In the genomic region with DNA sequence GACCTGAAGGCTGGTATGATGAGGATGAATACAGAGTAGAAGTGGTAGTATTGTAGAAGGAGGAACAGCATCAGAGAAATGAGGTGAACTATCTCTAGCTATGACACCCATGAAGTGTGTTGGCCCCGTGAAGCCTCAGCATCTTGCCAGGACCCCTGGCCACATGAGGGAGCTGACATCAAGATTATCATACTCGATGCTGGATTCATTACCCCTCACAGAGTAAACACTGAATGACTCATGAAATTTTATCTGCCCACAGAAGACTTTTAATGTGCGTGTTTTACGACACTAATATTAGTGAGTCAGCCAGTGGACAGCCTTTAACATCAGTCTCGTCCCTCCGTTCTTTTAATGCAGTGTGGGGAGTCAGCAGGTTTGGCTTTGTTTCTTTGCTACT, we compare ENCODE assay signal across 14 mouse cellular contexts.
DNase-seq lines count a peak whose midpoint lies in the region; ATAC-seq and TF ChIP-seq lines count a peak whose summit lies in the region.
"Had no signal": no experiment of that assay in that cellular context is flagged by ENCODE, and none has a peak within 500 bp of the region (broad histone marks: within the 10 kb centered on the region; RNA-seq: fewer than 3 reads in every experiment).

No protein-coding gene starts in this region.

- ATAC-seq in kidney, embryonic 14.5 days (ENCODE audit: low FRiP score, low TSS enrichment), result no peak
- ATAC-seq in liver, embryonic 11.5 days (replicated peaks; ENCODE audit: low FRiP score), result no peak

- peak; percentile 46 for TF ChIP-seq CTCF in C2C12 (IDR thresholded peaks at IDR 0.05; ENCODE audit: control insufficient read depth, insufficient read depth, insufficient read length)

- peak; percentile 5 to 17 for DNase-seq in kidney, postnatal 4 days
- DNase-seq in 3T3-L1 (ENCODE audit: low read depth, low spot score), result peak; percentile 84
- DNase-seq in adrenal gland, postnatal 25 days, result peak; percentile 31
- no peak for DNase-seq in liver, embryonic 11.5 days (ENCODE audit: low spot score)
- no peak for DNase-seq in gastrocnemius, postnatal 25 days
- DNase-seq: cerebellum, adult 8-10 months; kidney, adult 18-20 months; lung, embryonic 14.5 days; right cerebral cortex, postnatal 25 days; thymus, adult 18-20 months had no signal

- H3K27me3 ChIP-seq in kidney, embryonic 14.5 days (ENCODE audit: control insufficient read depth, insufficient read depth, low read length), result no peaks in the 10 kb centered on the region
- no peaks in the 10 kb centered on the region for H3K27me3 ChIP-seq in C2C12 (ENCODE audit: control insufficient read depth, insufficient read depth, insufficient read length)
- H3K27me3 ChIP-seq in liver, embryonic 11.5 days (replicated peaks; ENCODE audit: control insufficient read depth, insufficient read depth, low read length), result no peaks in the 10 kb centered on the region
- H3K27me3 ChIP-seq: limb, embryonic 13.5 days had no signal

- H3K4me2 ChIP-seq in kidney, embryonic 14.5 days (replicated peaks; ENCODE audit: low read depth, low read length), result no peak overlapping the region
- H3K4me2 ChIP-seq in liver, embryonic 11.5 days, result no peak overlapping the region
- H3K4me2 ChIP-seq: limb, embryonic 13.5 days; lung, embryonic 14.5 days had no signal

- no peaks in the 10 kb centered on the region for H3K79me2 ChIP-seq in C2C12 (ENCODE audit: control insufficient read depth, insufficient read depth)

- H3K79me3 ChIP-seq in C2C12 (ENCODE audit: low read depth), result no peaks in the 10 kb centered on the region

- no peak overlapping the region for H3K4me3 ChIP-seq in kidney, embryonic 14.5 days (ENCODE audit: low read length)
- no peak overlapping the region for H3K4me3 ChIP-seq in C2C12 (ENCODE audit: insufficient read depth, poor library complexity, severe bottlenecking)
- H3K4me3 ChIP-seq in liver, embryonic 11.5 days (ENCODE audit: low read depth, low read length), result no peak overlapping the region
- H3K4me3 ChIP-seq: limb, embryonic 13.5 days; midbrain, embryonic 10.5 days had no signal

- no peak overlapping the region for H3ac ChIP-seq in C2C12 (ENCODE audit: control insufficient read depth, insufficient read length, low read depth)

- H3K4me1 ChIP-seq in kidney, embryonic 14.5 days (ENCODE audit: control insufficient read depth, insufficient read depth, low read length), result no peaks in the 10 kb centered on the region
- H3K4me1 ChIP-seq in liver, embryonic 11.5 days (replicated peaks; ENCODE audit: control insufficient read depth, insufficient read depth, low read length), result no peaks in the 10 kb centered on the region
- H3K4me1 ChIP-seq: limb, embryonic 13.5 days; midbrain, embryonic 10.5 days had no signal

- no peak overlapping the region for H3K9ac ChIP-seq in kidney, embryonic 14.5 days (ENCODE audit: low read depth, low read length)
- no peak overlapping the region for H3K9ac ChIP-seq in liver, embryonic 11.5 days (ENCODE audit: low read depth, low read length)
- H3K9ac ChIP-seq: limb, embryonic 13.5 days; lung, embryonic 14.5 days had no signal

- H3K9me3 ChIP-seq in kidney, embryonic 14.5 days (ENCODE audit: control insufficient read depth, low read length), result no peaks in the 10 kb centered on the region
- H3K9me3 ChIP-seq in liver, embryonic 11.5 days (ENCODE audit: control insufficient read depth, low read length), result no peaks in the 10 kb centered on the region
- H3K9me3 ChIP-seq: limb, embryonic 13.5 days; midbrain, embryonic 10.5 days had no signal

- 33% methylated on average over 6 of the region's 6 CpGs for WGBS in kidney, embryonic 14.5 days
- WGBS in liver, embryonic 11.5 days, result 69% methylated on average over 6 of the region's 6 CpGs

- H3K27ac ChIP-seq in kidney, embryonic 14.5 days (ENCODE audit: low read depth, low read length), result no peak overlapping the region
- H3K27ac ChIP-seq in liver, embryonic 11.5 days (ENCODE audit: low read depth, low read length), result no peak overlapping the region
- H3K27ac ChIP-seq: limb, embryonic 13.5 days; midbrain, embryonic 10.5 days had no signal

- H3K36me3 ChIP-seq in kidney, embryonic 14.5 days (ENCODE audit: control insufficient read depth, insufficient read depth, low read length), result no peaks in the 10 kb centered on the region
- no peaks in the 10 kb centered on the region for H3K36me3 ChIP-seq in C2C12 (ENCODE audit: control insufficient read depth, insufficient read depth)
- no peaks in the 10 kb centered on the region for H3K36me3 ChIP-seq in liver, embryonic 11.5 days (ENCODE audit: control insufficient read depth, insufficient read depth, low read length)
- H3K36me3 ChIP-seq: limb, embryonic 13.5 days; midbrain, embryonic 10.5 days had no signal

TF ChIP-seq in C2C12, 6 proteins besides CTCF, POLR2A, EP300 and RAD21:
- no peak for TF ChIP-seq MYOD1 (IDR thresholded peaks at IDR 0.05; ENCODE audit: control insufficient read depth, insufficient read length, low read depth)
- TF ChIP-seq MAX (IDR thresholded peaks at IDR 0.05), result peak; percentile 33
- no peak for TF ChIP-seq MYOG (IDR thresholded peaks at IDR 0.05; ENCODE audit: control insufficient read depth, extremely low read depth, insufficient read length)
- TF ChIP-seq USF1 (IDR thresholded peaks at IDR 0.05; ENCODE audit: low read depth), result peak; percentile 17
- TF ChIP-seq FOSL1 (IDR thresholded peaks at IDR 0.05; ENCODE audit: insufficient read depth, low read length, poor library complexity, severe bottlenecking), result peak; percentile 94
- no peak for TF ChIP-seq CEBPB (IDR thresholded peaks at IDR 0.05; ENCODE audit: low read depth)

Comparison
In these comparisons a context has a peak if more than half of its experiments do, and no peak if none do; other contexts are left out.
1. DNase-seq: peak in kidney, postnatal 4 days (2 of 2), 3T3-L1 (single experiment) and adrenal gland, postnatal 25 days (single experiment); none in liver, embryonic 11.5 days (single experiment) and gastrocnemius, postnatal 25 days (single experiment).